Mouse (Mus musculus): Measurements from ENCODE around the gene Apob.
"Not testable (repeated sequence)": the region's sequence is repeated elsewhere in the genome, so short reads cannot be mapped to it uniquely, and the experiment has no call there.

Gene Apob

DNA sequence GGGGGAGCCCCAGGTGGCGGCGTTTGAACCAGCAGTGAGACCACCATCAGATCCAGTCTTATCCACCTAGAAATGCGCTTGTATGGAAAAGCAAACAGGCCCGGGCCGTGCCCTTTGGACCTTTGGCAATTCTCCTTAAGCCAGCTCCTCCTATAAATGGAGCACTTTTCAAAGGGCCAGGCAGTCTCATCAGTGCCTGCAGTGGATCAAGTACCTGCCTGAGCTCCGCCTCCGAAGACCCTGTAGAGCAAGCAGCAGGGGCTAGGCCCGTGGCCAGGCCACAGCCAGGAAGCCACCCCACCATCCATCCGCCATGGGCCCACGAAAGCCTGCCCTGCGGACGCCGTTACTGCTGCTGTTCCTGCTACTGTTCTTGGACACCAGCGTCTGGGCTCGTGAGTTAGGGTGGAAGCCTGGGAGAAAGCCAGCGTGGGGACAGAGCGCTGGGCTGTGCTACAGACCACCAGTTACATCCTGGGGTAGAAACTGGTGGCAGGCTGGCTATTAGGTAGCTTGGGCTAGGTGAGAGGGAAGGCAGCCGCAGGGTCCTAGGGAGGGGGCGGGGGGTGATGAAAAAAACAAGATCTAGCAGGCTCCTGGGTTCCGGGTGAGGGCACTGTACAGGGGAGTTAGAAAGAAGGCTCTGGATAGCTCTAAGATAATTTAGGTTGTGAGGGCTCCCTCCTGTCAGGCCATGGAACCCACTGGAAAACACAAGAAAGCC, at the start of gene Apob:
Gene Apob, plus strand, starts transcription at position 183 of the 724 bp plus-strand sequence.
- no peak for DNase-seq (ENCODE audit: low spot score)

DNA sequence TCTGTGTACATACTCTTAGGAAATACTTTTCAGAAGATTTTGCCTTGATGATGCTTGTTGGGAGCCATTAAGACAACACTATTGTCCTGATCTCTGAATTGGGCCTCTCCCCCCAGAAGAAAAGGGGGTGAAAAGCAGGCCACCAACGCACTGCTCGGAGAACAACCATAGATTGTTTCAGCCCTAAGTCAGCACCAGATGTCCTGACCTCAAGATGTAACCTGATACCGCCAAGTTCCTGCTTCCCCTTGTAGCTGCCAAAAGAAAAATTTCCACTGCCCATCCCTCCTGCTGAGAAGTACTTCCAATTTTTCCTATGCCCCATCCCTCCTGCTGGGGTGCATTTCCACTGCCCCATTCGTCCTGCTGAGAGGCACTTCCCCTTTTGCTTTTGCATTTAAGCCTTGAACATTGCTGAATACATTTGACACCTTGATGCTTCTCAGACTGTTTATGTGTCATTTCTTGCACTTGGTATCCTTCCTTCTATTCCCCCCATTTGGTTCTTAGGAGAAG, 45.0 kb upstream of the Apob start:
- DNase-seq (ENCODE audit: low spot score), result no peak

- DNase-seq (ENCODE audit: low spot score), result no peak
Observed at GRCm38 (mm10) chr12:7950098-7950745, 27.2 kb upstream of the Apob start.

- no peak for DNase-seq (ENCODE audit: low spot score)
Observed at GRCm38 (mm10) chr12:7958851-7959250, 18.6 kb upstream of the Apob start.

DNA sequence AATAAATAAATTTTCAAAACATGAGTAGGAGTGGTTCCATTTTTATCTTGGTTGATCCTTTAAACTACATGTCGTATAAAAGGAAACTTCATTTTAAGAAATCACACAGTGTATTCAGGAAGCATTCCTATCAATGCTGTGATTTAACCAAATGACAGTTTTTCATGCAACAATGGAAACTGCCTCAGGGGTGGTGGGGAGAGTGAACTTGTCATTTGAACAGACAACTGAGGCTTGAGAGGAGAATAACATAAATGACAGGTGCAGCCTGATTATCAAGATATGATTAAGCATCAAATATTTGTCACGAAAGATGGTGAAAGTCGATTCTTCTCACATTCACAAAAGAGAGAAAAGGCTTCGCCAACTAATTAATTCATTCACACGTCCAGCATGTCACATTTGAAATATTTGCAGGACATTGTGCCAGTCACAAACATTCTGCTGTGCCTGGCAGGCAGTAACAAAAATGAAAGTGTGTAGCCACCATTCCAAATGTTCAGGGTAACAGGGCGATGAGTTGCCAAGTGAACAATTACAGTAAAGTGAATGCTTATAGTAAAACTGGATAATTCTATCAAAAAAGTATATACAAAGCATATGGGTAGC, 18.0 kb upstream of the Apob start:
- DNase-seq (ENCODE audit: low spot score), result no peak

GRCm38 (mm10) chr12:7962314-7962927, 15.0 kb upstream of the Apob start:
- no peak for DNase-seq (ENCODE audit: low spot score)

GRCm38 (mm10) chr12:7967221-7967620, 10.2 kb upstream of the Apob start:
- DNase-seq (ENCODE audit: low spot score), result no peak

DNA sequence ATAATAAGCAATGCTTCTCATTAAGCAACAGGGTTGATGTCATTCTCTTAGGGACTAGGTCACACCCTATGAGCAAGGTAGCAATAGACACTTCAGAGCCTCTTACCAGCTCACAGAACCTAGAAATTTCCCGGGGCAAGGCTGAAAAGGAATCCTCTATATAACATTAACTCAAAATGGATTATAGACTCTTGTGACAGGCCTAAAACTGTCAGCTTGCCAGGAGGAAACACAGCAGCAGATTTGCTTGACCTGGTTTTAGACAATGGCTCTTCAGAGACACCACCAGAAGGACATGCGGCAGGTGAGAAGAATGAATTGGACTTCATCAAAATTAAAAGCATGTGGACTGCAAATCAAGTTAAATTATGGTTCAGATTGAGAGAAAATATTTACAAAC, 7.1 kb upstream of the Apob start:
- no peak for DNase-seq (ENCODE audit: low spot score)

DNA sequence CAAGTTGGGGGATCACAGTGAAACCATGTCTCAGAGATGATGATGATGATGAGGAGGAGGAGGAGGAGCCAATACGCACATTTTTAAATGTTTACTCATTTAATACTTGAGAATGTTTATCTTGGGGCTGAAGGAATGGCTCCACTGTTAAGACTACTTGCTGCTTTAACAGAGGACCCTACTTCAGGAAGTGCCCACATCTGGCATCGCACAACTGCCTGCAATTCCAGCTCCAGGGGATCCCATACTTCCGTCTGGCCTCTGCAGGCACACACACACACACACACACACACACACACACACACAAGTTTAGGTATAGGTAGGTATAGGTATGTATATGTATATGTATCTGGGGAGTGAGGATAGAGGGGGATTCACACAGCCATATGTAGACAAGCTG, 6.6 kb upstream of the Apob start:
- DNase-seq (ENCODE audit: low spot score), result no peak

DNA sequence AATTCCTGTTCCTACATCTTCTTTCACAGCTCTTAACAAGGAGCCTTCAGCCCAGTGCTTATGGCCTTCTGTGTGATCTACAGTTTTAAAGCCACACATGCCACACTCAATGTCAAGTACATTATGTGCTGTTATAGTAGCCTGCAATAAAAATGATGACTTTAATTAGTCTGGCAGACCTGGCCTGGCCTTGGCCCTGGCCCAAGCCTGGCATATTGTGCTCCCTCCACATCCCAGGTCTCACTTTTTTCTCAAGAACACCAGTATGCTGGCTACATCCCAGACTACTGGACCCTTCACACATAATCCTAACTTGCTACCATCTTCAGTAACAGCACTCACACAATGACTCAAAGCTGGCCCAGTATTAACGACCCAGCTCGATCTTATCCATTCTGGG, 5.7 kb upstream of the Apob start:
- DNase-seq (ENCODE audit: low spot score), result no peak

GRCm38 (mm10) chr12:7973773-7974322, 3.6 kb upstream of the Apob start:
- no peak for DNase-seq (ENCODE audit: low spot score)

DNA sequence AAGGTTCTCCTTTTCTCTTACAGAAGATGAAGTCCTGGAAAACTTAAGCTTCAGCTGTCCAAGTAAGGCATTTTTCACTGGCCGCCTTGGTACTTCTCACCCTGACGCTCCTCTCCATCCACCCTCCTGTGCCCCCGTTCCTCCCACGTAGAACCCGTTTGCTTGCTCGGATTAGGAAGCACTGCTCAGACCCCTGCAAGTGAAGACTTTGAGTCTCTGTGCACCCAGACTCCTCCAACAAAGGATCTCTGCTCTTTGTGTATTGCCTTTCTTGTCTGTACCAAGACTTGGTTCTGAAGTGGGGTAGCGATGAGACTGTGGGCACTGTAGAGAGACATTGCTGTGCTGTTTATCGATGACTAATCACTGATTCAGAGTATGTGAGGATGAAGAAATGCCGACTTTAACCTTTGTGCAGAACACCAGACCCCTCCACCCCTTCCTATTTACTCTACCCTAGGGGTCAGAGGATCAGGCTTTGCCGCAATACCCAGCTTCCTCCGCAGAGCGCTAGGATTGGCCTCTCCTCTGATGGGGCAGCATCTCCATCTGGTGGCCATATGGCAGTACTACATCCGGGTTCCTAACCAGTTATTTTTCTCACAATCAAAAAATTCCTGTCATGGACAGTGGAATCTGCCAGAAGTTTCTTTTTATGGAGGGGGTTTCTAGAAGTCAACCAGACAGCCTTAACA, 889 bp downstream of the Apob start:
- peak; percentile 88 for DNase-seq (ENCODE audit: low spot score)

- no peak for DNase-seq (ENCODE audit: low spot score)
Observed at GRCm38 (mm10) chr12:7984411-7984810, 7.0 kb downstream of the Apob start.

- peak; percentile 89 for DNase-seq (ENCODE audit: low spot score)
Observed at GRCm38 (mm10) chr12:7990804-7991203, 13.4 kb downstream of the Apob start.

GRCm38 (mm10) chr12:7991570-7991969, 14.1 kb downstream of the Apob start:
- DNase-seq (ENCODE audit: low spot score), result no peak

DNA sequence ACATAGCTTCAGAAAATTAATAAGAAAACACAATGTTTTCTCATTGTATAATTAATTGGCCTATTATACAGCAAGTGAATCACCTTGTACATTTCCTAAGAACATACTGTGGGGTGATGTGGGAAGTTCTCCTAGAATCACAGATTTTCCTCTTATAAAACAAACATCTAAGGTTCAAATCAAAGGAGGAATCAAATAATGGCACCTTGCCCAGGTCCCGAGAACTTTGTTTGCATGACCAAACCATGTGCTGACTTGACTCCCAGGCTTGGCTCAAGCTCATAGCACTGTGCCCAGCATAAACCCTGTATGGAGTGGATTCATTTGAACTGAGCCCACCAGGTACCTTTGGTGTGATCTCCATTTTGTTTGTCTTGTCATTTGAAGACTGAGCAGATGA, 43.5 kb downstream of the Apob start:
- DNase-seq (ENCODE audit: low spot score), result no peak

- no peak for DNase-seq (ENCODE audit: low spot score)
Observed at GRCm38 (mm10) chr12:8029520-8029919, 52.1 kb downstream of the Apob start.

DNA sequence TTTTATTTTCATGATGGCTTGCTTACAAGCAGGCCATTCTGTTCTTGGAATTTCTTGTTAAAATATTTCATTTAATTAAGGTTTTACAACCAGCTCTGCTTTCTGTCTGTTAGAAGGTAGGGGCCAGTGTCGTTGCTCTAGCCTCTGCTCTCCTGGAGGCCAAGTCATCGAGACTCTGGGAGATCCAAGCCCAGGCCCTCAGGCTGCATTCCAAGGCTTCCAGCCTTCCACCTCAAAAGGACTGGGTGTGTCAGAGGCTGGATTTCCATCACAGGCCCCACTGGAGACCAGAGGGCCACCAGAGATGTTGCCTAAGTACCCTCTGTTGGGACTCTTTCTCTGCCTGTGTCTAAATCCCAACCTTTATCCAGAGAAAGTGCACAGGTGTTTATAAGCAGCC, 52.6 kb downstream of the Apob start:
- no peak for DNase-seq (ENCODE audit: low spot score)

DNA sequence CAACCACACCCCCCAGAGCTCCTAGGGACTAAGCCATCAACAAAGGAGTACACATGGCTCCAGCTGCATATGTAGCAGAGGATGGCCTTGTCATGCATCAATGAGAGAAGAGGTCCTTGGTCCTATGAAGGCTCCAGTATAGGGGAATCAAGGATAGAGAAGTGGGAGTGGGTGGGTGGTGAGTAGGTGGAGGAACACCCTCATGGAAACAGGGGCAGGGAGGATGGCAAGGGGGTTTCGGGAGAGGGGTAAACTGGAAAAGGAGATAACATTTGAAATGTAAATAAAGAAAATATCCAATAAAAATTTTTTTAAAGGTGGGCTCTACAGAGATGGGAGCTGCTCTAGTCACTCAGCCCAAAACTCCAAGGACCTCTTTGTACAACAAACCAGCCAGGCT, 53.7 kb downstream of the Apob start:
- DNase-seq (ENCODE audit: low spot score), result not testable (repeated sequence)

GRCm38 (mm10) chr12:8031595-8032358, 54.3 kb downstream of the Apob start:
- DNase-seq (ENCODE audit: low spot score), result peak; percentile 61

- DNase-seq (ENCODE audit: low spot score), result no peak
Observed at GRCm38 (mm10) chr12:8032359-8032755, 54.9 kb downstream of the Apob start.

Measured in embryo, embryonic 10.5 days (tissue).